Mouse (Mus musculus) CH12.LX (cell line): Measurements from ENCODE around the gene Rora. TPM values are rescaled to one million over a fixed set of nuclear protein-coding genes. Genes with fewer than 3 reads are reported as not detected.

Experiments
- DNase-seq: peaks from one replicate; pipeline ENCODE4 v3.0.0-alpha.2; 2013; ENCODE audit errors: extremely low read depth
- H3K27ac ChIP-seq: 2 replicates; pipeline ENCODE4 v1.5.1; 2012; ENCODE audit warnings: low read depth, mild to moderate bottlenecking, control low read depth, moderate library complexity; ENCODE audit not compliant: insufficient read depth
- H3K27me3 ChIP-seq: replicated peaks from 2 replicates; pipeline ENCODE3; 2012; ENCODE audit warnings: inconsistent platforms
- H3K36me3 ChIP-seq, 2 experiments: replicated peaks in 1 of 2; 2 replicates each; pipeline versions ENCODE3 to v1.6.1; 2012; ENCODE audit warnings: inconsistent platforms in 1 of 2, low read length in 1 of 2, mild to moderate bottlenecking in 1 of 2, mixed read lengths in 1 of 2, moderate library complexity in 1 of 2; ENCODE audit not compliant: control insufficient read depth in 1 of 2, insufficient read depth in 1 of 2
- H3K4me1 ChIP-seq, 2 experiments: 2 replicates each; pipeline ENCODE4 v1.6.1; 2012; ENCODE audit warnings: inconsistent platforms in 1 of 2, moderate library complexity in 1 of 2; ENCODE audit not compliant: insufficient read depth in 2 of 2, control insufficient read depth in 1 of 2
- H3K4me2 ChIP-seq: 2 replicates; pipeline ENCODE4 v1.6.1; 2012; ENCODE audit warnings: low read depth, mild to moderate bottlenecking, control low read depth; ENCODE audit not compliant: poor library complexity, insufficient read depth, severe bottlenecking
- H3K4me3 ChIP-seq, 3 experiments: fragments of 150-350 bp in 1 of 3; sonication (generic) in 1 of 3; replicated peaks in 1 of 3; 2 replicates each; pipeline versions ENCODE3 to v1.5.1; 2011 to 2012; ENCODE audit warnings: low read depth in 2 of 3, low read length in 2 of 3, mild to moderate bottlenecking in 2 of 3, moderate library complexity in 2 of 3, control low read depth in 1 of 3, improper control_type of control experiment in 1 of 3, inconsistent platforms in 1 of 3, mixed read lengths in 1 of 3; ENCODE audit not compliant: poor library complexity in 1 of 3
- H3K79me2 ChIP-seq: replicated peaks from 2 replicates; pipeline ENCODE4 v1.6.1; 2012; ENCODE audit warnings: mild to moderate bottlenecking, moderate library complexity; ENCODE audit not compliant: control insufficient read depth, poor library complexity, insufficient read depth, severe bottlenecking; ENCODE audit errors: extremely low read depth
- H3K9ac ChIP-seq: 2 replicates; pipeline ENCODE4 v1.6.1; 2012; ENCODE audit warnings: low read depth, mild to moderate bottlenecking, control low read depth, moderate library complexity; ENCODE audit not compliant: insufficient read depth
- H3K9me3 ChIP-seq: replicated peaks from 2 replicates; pipeline ENCODE3; 2012; ENCODE audit warnings: low read length, inconsistent platforms, mixed read lengths
- BHLHE40 ChIP-seq: IDR thresholded peaks from 2 replicates; pipeline ENCODE4 v1.6.1; 2011; ENCODE audit warnings: mild to moderate bottlenecking, low read depth, low read length, improper control_type of control experiment
- CHD2 ChIP-seq: IDR thresholded peaks from 2 replicates; pipeline ENCODE4 v1.6.1; 2011; ENCODE audit warnings: low read length, improper control_type of control experiment
- E2F4 ChIP-seq: IDR thresholded peaks from 2 replicates; pipeline ENCODE4 v1.6.1; 2011; ENCODE audit warnings: low read depth, low read length, improper control_type of control experiment; ENCODE audit not compliant: insufficient replicate concordance
- ELF1 ChIP-seq: IDR thresholded peaks from 2 replicates; pipeline ENCODE4 v1.6.1; 2014; ENCODE audit warnings: low read depth, mild to moderate bottlenecking, inconsistent platforms, low read length, improper control_type of control experiment
- EP300 ChIP-seq: IDR thresholded peaks from 2 replicates; pipeline ENCODE4 v1.6.1; 2011; ENCODE audit warnings: low read length, improper control_type of control experiment
- GABPA ChIP-seq: IDR thresholded peaks from 2 replicates; pipeline ENCODE4 v1.6.1; 2012; ENCODE audit warnings: low read depth, low read length, improper control_type of control experiment, inconsistent platforms; ENCODE audit not compliant: insufficient replicate concordance
- HCFC1 ChIP-seq: IDR thresholded peaks from 2 replicates; pipeline ENCODE4 v1.6.1; 2012; ENCODE audit warnings: low read depth, mild to moderate bottlenecking, inconsistent platforms, low read length, improper control_type of control experiment
- JUN ChIP-seq: IDR thresholded peaks from 2 replicates; pipeline ENCODE4 v1.6.1; 2011; ENCODE audit warnings: low read depth, mild to moderate bottlenecking, low read length, improper control_type of control experiment, moderate library complexity; ENCODE audit not compliant: insufficient read depth
- JUND ChIP-seq: conservative IDR thresholded peaks from 2 replicates; pipeline ENCODE4 v1.6.1; 2011; ENCODE audit warnings: low read depth, low read length, improper control_type of control experiment
- KAT2A ChIP-seq: IDR thresholded peaks from 2 replicates; pipeline ENCODE4 v1.6.1; 2012; ENCODE audit warnings: low read length, improper control_type of control experiment, inconsistent platforms; ENCODE audit not compliant: insufficient replicate concordance
- MAX ChIP-seq: IDR thresholded peaks from 2 replicates; pipeline ENCODE4 v1.6.1; 2011; ENCODE audit warnings: low read length, improper control_type of control experiment
- MAZ ChIP-seq: IDR thresholded peaks from 2 replicates; pipeline ENCODE4 v1.6.1; 2012; ENCODE audit warnings: low read depth, mild to moderate bottlenecking, inconsistent platforms, low read length, improper control_type of control experiment, moderate library complexity
- MEF2A ChIP-seq: IDR thresholded peaks from 2 replicates; pipeline ENCODE4 v1.6.1; 2014; ENCODE audit warnings: low read depth, mild to moderate bottlenecking, inconsistent platforms, low read length, improper control_type of control experiment, borderline replicate concordance
- NELFE ChIP-seq: IDR thresholded peaks from 2 replicates; pipeline ENCODE4 v1.6.1; 2011; ENCODE audit warnings: low read depth, low read length, improper control_type of control experiment
- NRF1 ChIP-seq: IDR thresholded peaks from 2 replicates; pipeline ENCODE4 v1.6.1; 2014; ENCODE audit warnings: low read depth, mild to moderate bottlenecking, inconsistent platforms, low read length, improper control_type of control experiment, moderate library complexity
- PAX5 ChIP-seq: IDR thresholded peaks from 2 replicates; pipeline ENCODE4 v1.6.1; 2012; ENCODE audit warnings: low read length, inconsistent platforms, mixed read lengths
- POLR2AphosphoS2 ChIP-seq: IDR thresholded peaks from 2 replicates; pipeline ENCODE4 v1.6.1; 2011; ENCODE audit warnings: low read depth, low read length, improper control_type of control experiment
- RAD21 ChIP-seq: IDR thresholded peaks from 2 replicates; pipeline ENCODE4 v1.6.1; 2011; ENCODE audit warnings: low read depth, mild to moderate bottlenecking, low read length, improper control_type of control experiment, moderate library complexity
- SIN3A ChIP-seq: IDR thresholded peaks from 2 replicates; pipeline ENCODE4 v1.6.1; 2012; ENCODE audit warnings: low read length, improper control_type of control experiment, inconsistent platforms
- TCF12 ChIP-seq: IDR thresholded peaks from 2 replicates; pipeline ENCODE4 v1.6.1; 2014; ENCODE audit warnings: low read depth, mild to moderate bottlenecking, inconsistent platforms, low read length, improper control_type of control experiment
- UBTF ChIP-seq: IDR thresholded peaks from 2 replicates; pipeline ENCODE4 v1.6.1; 2012; ENCODE audit warnings: low read depth, mild to moderate bottlenecking, inconsistent platforms, low read length, improper control_type of control experiment, moderate library complexity
- USF1 ChIP-seq: IDR thresholded peaks from 2 replicates; pipeline ENCODE4 v1.6.1; 2014; ENCODE audit warnings: low read depth, mild to moderate bottlenecking, inconsistent platforms, low read length, improper control_type of control experiment
- USF2 ChIP-seq: conservative IDR thresholded peaks from 2 replicates; pipeline ENCODE4 v1.6.1; 2011; ENCODE audit warnings: low read depth, low read length, improper control_type of control experiment
- ZC3H11A ChIP-seq: IDR thresholded peaks from 2 replicates; pipeline ENCODE4 v1.6.1; 2012; ENCODE audit warnings: low read depth, mild to moderate bottlenecking, inconsistent platforms, low read length, improper control_type of control experiment
- ZMIZ1 ChIP-seq: IDR thresholded peaks from 2 replicates; pipeline ENCODE4 v1.6.1; 2012; ENCODE audit warnings: low read depth, mild to moderate bottlenecking, inconsistent platforms, low read length, improper control_type of control experiment
- dilution Hi-C: fragments of 300-500 bp; cut with MboI; formaldehyde crosslinking; loops from 2 replicates; pipeline ENCODE4 v1.14.3; 2020; ENCODE audit warnings: low sequenced_read_pairs; ENCODE audit not compliant: extremely low pct_unique_long_range_greater_than_20kb, extremely low pct_ligation_motif_present
- in situ Hi-C: fragments of 300-500 bp; cut with MboI; formaldehyde crosslinking; loops from 3 replicates; pipeline ENCODE4 v1.14.3; 2019; ENCODE audit warnings: low sequenced_read_pairs, low pct_ligation_motif_present, low pct_unique_long_range_greater_than_20kb, mixed read lengths
- polyA plus RNA-seq: library from polyadenylated mRNA; unstranded; fragments of >175 nt; gene quantifications from 2 replicates; pipeline ENCODE4 v1.2.1, GENCODE M21; 2012; ENCODE audit warnings: low read depth; ENCODE audit not compliant: insufficient read length
- total RNA-seq, 2 experiments: library from RNA; depleted of rRNA; stranded (reverse); fragments of 300-350 nt in 1 of 2; fragments of >200 nt in 1 of 2; gene quantifications; 2 replicates each; pipeline ENCODE4 v1.2.3; 2012 to 2014

The Rora gene
- total and polyA plus RNA-seq, 3 experiments = 0.36 to 0.66 (median 0.64) TPM

GRCm38 (mm10) chr9:68914541-68915275 is 261.1 kb downstream of the Rora start:
- no peaks in the 10 kb centered on the region for H3K27me3 ChIP-seq
- H3K79me2 ChIP-seq = no peaks in the 10 kb centered on the region
- no peak overlapping the region for H3K4me3 ChIP-seq
- no peak for TF ChIP-seq JUND
- TF ChIP-seq JUN = no peak
- TF ChIP-seq MEF2A = no peak
- no peak for TF ChIP-seq SIN3A
- TF ChIP-seq MAZ = no peak
- TF ChIP-seq NELFE = no peak
- TF ChIP-seq TCF12 = no peak
- TF ChIP-seq EP300 = no peak
- TF ChIP-seq E2F4 = no peak
- TF ChIP-seq ZC3H11A = no peak
- no peak for TF ChIP-seq KAT2A
- no peak for TF ChIP-seq CHD2
- TF ChIP-seq USF2 = no peak
- TF ChIP-seq PAX5 = no peak
- no peak for TF ChIP-seq BHLHE40
- TF ChIP-seq ELF1 = no peak
- no peak for TF ChIP-seq GABPA
- TF ChIP-seq ZMIZ1 = no peak
- dilution Hi-C loops = no loop called here
- H3K9ac ChIP-seq = no peak overlapping the region
- no peak overlapping the region for H3K27ac ChIP-seq
- in situ Hi-C loops = no loop called here
- no peaks in the 10 kb centered on the region for H3K4me1 ChIP-seq
- no peak overlapping the region for H3K4me2 ChIP-seq
- H3K36me3 ChIP-seq = no peaks in the 10 kb centered on the region
- H3K9me3 ChIP-seq = peaks cover 38% of the 10 kb centered on the region
- DNase-seq = no peak

- in situ Hi-C loops = no loop called here
- no peak overlapping the region for H3K4me2 ChIP-seq
- H3K36me3 ChIP-seq = no peaks in the 10 kb centered on the region
- H3K9me3 ChIP-seq = peaks cover 38% of the 10 kb centered on the region
- dilution Hi-C loops = no loop called here
- H3K27me3 ChIP-seq = no peaks in the 10 kb centered on the region
- H3K79me2 ChIP-seq = no peaks in the 10 kb centered on the region
- H3K4me3 ChIP-seq = no peak overlapping the region
- H3K4me1 ChIP-seq = no peaks in the 10 kb centered on the region
- H3K9ac ChIP-seq = no peak overlapping the region
- H3K27ac ChIP-seq = no peak overlapping the region
- DNase-seq = no peak
- TF ChIP-seq ELF1 = no peak
- TF ChIP-seq JUND = no peak
- no peak for TF ChIP-seq MAZ
- TF ChIP-seq USF2 = no peak
- TF ChIP-seq ZC3H11A = no peak
- TF ChIP-seq MAX = no peak
- no peak for TF ChIP-seq HCFC1
- TF ChIP-seq POLR2AphosphoS2 = no peak
- TF ChIP-seq ZMIZ1 = no peak
- no peak for TF ChIP-seq NRF1
- no peak for TF ChIP-seq USF1
- no peak for TF ChIP-seq CHD2
- TF ChIP-seq BHLHE40 = no peak
- no peak for TF ChIP-seq RAD21
- no peak for TF ChIP-seq SIN3A
- TF ChIP-seq UBTF = no peak
Observed at GRCm38 (mm10) chr9:68916741-68917140, 263.2 kb downstream of the Rora start.
